Mouse (Mus musculus): ENCODE measurements around the gene Cpped1.

DNA sequence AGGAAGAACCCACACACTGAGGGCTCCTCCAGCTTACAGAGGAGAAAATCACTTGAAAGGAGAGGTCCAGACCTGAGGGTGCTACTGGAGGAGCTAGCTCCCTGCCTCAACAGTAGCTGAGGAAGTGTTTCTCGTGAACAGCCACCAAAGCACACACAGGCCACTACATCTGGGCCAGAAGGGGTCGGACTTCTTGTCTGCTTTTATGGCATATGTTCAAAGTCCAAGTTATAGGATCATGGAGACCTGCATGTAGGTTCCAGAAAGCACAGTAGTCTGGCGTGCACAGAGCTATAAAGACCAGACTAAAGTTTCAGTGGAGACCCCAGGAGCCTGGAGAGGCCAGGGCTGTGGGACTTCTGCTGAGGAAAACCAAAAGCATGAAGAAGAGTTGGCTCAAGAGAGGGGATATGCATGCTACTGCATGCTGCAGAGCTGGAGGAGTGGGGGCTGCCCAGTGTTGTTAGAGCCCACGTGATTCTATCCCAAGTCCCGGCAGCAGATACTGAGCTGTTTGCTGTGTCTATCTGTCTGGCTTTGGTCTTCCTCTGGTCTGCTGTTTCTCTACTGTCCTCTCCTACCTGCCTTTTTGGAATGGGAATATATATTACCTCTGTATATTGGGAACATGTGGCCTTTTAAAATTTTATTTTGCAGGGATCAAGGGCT lies 60.1 kb downstream of the Cpped1 start:
- TF ChIP-seq GATA1 (IDR thresholded peaks at IDR 0.05; ENCODE audit: low read length) = no peak
- TF ChIP-seq TAL1 (IDR thresholded peaks at IDR 0.05; ENCODE audit: low read length) = no peak
